8 mouse cellular contexts compared by ENCODE assay signal in genomic region chr2:174329663-174330615, GRCm38 (mm10). TPM values are rescaled to one million over a fixed set of nuclear protein-coding genes. Genes with fewer than 3 reads are reported as not detected.
DNase-seq lines count a peak whose midpoint lies in the region; ATAC-seq lines count a peak whose summit lies in the region.

No protein-coding gene starts in this region.

- peak overlapping the region; percentile 95 for H3K4me3 ChIP-seq in hindbrain, embryonic 11.5 days (ENCODE audit: low read depth, low read length)

- WGBS in hindbrain, embryonic 11.5 days = 1% methylated on average over 41 of the region's 131 CpGs

- 0 out of 2 replicates have a peak, but pooled peaks cover 3% of the 10 kb centered on the region for H3K27me3 ChIP-seq in hindbrain, embryonic 11.5 days (ENCODE audit: control insufficient read depth, insufficient read depth, low read length)

- ATAC-seq in frontal cortex, adult (ENCODE audit: low TSS enrichment) = peak; percentile 45
- ATAC-seq in hindbrain, embryonic 11.5 days (ENCODE audit: low FRiP score) = peak; percentile 81

- no peaks in the 10 kb centered on the region for H3K9me3 ChIP-seq in hindbrain, embryonic 11.5 days (ENCODE audit: control insufficient read depth, low read length)

- peak overlapping the region; percentile 100 for H3K27ac ChIP-seq in hindbrain, embryonic 11.5 days (ENCODE audit: low read depth, low read length)

- peak overlapping the region; percentile 56 for H3K4me2 ChIP-seq in hindbrain, embryonic 11.5 days (replicated peaks; ENCODE audit: low read depth, low read length)

- H3K9ac ChIP-seq in hindbrain, embryonic 11.5 days (ENCODE audit: low read depth, low read length) = peak overlapping the region; percentile 99

- H3K4me1 ChIP-seq in hindbrain, embryonic 11.5 days (replicated peaks; ENCODE audit: control insufficient read depth, insufficient read depth, low read length) = peaks cover 2% of the 10 kb centered on the region; the same call in 1 of the 2 replicates

- peak; percentile 90 for DNase-seq in MN1 (ENCODE audit: low spot score)
- peak; percentile 80 for DNase-seq in cerebellum, adult 9-11 months
- peak; percentile 87 for DNase-seq in hindbrain, embryonic 11.5 days (ENCODE audit: low spot score)
- DNase-seq in left cerebral cortex, adult 11 months (ENCODE audit: low spot score) = peak; percentile 35
- DNase-seq in lung, postnatal 4 days = peak; percentile 89 to 96
- DNase-seq in right cerebral cortex, postnatal 10 days (ENCODE audit: low spot score in 2 of 2) = peak; percentile 90
- DNase-seq in urinary bladder, postnatal 14 days (ENCODE audit: low spot score) = peak; percentile 84

- H3K36me3 ChIP-seq in hindbrain, embryonic 11.5 days (ENCODE audit: control insufficient read depth, insufficient read depth, low read length) = no peaks in the 10 kb centered on the region

RNA-seq across cellular contexts. Expression of gene Gm20721, which starts 16.6 kb away (rescaled TPM):
- 17.6 and 22.8 TPM in 2 replicates for polyA plus RNA-seq in hindbrain, embryonic 11.5 days (2014; fragmentation: Nextera tagmentation; extraction: Ambion mirVana)

RNA-seq across cellular contexts. Expression of gene Gnas, which starts 45.8 kb away (rescaled TPM):
- polyA plus RNA-seq in hindbrain, embryonic 11.5 days (2014; fragmentation: Nextera tagmentation; extraction: Ambion mirVana) = 1,233 and 1,244 TPM in 2 replicates

Comparison
In these comparisons a context has a peak if more than half of its experiments do, and no peak if none do; other contexts are left out.
1. Peak in every context shown above with its lines: DNase-seq, ATAC-seq, H3K4me3 ChIP-seq and H3K27ac ChIP-seq.
2. DNase-seq: peak in every context shown above with its lines; median percentile 92 in lung, postnatal 4 days; 90 in MN1; 90 in right cerebral cortex, postnatal 10 days; 87 in hindbrain, embryonic 11.5 days; 84 in urinary bladder, postnatal 14 days; 80 in cerebellum, adult 9-11 months; 35 in left cerebral cortex, adult 11 months.